Mouse (Mus musculus): ENCODE measurements around the gene Cpz.

GRCm38 (mm10) chr5:35516781-35517180 is 8.7 kb downstream of the Cpz start:
- TF ChIP-seq GATA1 (IDR thresholded peaks at IDR 0.05; ENCODE audit: borderline replicate concordance, low read length): no peak
- no peak for TF ChIP-seq FLI1 (IDR thresholded peaks at IDR 0.05; ENCODE audit: low read length)
